Mouse (Mus musculus) T-helper 2 cell (primary cell): Measurements from ENCODE around the gene Lbx2.

Experiments
- in situ Hi-C: fragments of 300-600 bp; cut with MboI, MseI; formaldehyde crosslinking; loops from one replicate; pipeline ENCODE4 v1.15.1; 2025; ENCODE audit warnings: high pct_unique_total_duplicates

The Lbx2 gene

DNA sequence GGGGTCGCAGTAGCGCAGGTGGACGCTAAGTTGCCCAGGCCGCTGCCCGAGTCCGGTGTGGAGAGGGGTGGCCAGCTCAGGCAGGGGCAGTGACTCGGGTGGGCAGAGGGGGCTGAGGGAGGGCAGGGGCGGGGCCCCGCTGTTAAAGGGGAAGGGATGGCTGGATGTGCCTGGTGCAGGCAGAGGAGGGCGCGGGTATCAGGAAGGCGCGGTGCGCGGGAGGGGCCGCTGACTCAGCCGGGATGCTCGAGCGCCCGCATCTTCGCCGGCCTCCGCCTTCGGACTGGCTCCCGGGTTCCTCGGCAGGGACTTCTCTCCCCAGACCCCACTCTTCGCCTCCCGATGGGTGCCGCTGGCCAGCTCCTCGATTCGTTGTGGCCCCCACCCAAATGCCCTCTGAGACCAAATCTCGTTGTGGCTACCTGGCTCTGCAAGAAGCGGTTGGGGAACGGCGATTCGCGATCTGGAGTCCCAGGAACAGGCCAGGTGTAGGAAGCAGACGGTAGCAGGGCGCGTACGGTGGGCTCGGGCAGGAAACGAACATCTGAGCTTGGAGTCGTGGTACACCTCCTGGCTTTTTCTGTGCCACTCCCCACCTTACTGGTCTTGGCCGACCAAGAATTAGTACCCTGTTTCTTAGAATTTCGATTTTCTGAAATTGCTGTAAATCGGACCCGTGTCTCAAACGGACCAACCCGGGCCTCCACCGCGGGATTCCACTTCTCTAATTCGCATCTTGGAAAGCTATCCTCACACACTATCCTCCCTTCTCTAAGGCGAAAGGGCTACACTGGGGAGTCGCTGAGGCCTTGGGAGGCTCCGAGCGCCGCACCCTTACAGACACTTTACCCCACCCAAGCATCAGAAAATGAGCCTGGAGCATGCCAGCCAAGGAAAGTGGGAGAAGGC, 15.6 kb upstream of the Lbx2 start:
- in situ Hi-C loops, result no loop called here

DNA sequence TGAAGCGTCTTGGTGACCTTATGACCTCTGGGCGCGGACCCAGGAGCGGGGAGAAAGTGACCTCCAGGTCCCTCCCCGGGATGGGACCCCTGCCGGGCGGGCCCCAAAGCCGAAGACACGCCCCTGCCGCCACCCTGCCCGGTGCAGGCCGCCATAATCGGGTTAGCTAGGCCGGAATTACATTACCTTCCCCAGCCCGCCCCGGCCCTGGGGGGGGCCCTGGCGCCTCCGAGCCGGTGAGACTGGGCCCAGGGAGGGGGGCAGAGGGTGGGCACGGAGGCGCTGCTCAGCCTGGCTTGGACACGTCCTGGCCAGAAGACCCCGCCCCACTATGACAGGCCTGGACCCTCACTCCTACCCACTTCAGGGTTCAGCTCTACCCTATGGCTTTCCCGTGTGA, 14.9 kb upstream of the Lbx2 start:
- in situ Hi-C loops, result no loop called here

DNA sequence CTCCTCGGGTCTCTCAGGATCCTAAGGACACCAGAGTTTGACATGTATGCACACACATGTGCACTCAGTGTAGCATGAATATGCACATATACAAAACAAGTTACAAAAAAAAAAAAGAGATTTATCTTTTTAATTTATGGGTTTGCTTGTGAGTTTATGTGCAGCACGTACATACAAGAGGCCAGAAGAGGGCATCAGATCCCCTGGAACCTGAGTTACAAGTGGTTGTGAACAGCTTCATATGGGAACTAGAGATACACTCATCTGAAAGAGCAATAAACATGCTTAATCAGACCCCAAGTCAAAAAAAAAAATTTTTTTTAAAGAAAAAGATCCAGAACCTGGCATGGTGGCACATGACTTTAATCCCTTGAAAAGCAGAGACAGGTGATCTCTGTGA, 11.2 kb upstream of the Lbx2 start:
- in situ Hi-C loops, result loop anchor here (5.0 kb wide), 1 partner anchor 42 kb away; the partner anchor contains the start of gene Mogs

DNA sequence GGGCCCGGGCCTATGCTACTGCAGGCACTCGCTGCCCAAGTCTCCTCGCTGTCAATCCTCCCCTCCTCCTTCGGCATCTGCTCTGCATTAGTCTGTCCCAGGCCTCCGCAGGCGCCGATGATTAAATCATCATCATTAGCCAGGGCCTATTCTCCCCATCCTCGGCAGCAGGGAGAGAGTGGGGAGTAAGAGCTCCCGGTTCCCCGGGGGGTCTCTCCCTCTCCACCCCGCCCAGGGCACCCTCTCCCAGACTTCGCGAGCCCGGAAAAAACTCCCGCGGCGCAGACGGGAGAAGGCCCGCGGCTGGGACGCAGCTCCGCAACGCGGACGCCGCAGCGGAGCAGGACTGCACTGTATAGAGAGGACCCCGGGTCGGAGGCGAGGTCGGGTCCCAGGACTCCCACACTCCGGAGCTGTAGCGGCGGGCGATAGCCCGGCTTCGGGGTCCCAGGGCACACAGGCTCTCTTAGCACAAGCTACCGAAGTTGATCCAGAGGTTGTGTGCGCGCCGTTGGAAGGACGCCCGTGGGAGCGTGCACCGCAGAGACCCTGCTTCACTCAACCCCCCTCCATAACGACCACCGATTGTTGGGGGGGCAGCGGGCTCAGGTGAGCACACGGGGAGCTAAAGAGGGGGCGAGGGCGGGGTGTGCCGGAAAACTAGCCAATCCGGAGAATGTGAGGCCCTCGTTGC, 8.4 kb upstream of the Lbx2 start, which contains the start of gene Pcgf1:
TSS of gene Pcgf1 (plus strand) at position 240 of the 694 bp plus-strand sequence.
- in situ Hi-C loops, result loop anchor here (5.0 kb wide), 1 partner anchor 40 kb away; the partner anchor contains the start of gene Mogs

DNA sequence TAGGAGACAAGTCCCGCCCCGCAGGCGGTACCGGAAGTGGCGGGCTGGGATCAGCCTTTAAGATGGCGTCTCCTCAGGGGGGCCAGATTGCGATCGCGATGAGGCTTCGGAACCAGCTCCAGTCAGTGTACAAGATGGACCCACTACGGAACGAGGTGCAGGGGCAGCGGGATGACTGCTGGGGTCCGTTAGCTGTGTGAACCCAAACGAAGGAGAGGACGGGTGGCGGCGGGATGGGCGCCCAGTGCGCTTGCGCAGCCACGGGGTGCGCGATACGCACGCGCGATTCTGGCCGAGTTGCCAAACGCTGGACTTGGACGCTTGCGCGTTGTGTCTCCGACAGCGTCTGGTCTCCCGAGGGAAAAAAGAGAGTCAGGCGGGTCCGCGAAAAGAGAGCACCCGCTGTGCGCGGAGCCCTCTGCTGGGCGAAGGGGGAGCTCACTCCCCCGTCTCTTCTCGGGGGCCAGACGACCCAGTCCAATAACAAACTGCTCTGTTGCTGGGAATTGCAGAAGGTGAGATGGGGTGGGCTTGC, 7.8 kb upstream of the Lbx2 start:
- in situ Hi-C loops, result loop anchor here (5.0 kb wide), 1 partner anchor 39 kb away; the partner anchor contains the start of gene Mogs

DNA sequence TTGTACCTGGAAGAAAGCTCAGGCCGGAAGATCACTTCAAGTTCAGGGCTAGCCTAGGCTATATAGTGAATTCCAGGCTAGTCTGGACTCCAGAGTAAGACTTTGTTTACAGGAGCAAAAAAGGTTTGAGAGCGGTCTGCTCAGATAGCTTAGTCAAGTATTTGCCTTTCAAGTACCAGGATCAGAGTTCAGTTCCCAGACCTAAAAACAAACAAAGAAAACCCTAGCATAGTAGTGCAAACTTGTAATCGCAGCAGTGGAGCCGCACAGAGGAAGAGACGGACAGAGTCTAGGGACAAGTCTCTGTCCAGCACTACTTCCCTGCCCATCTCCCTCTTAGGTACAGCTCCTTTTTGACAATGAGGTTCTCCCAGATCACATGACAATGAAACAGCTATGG, 6.0 kb upstream of the Lbx2 start:
- in situ Hi-C loops, result no loop called here

DNA sequence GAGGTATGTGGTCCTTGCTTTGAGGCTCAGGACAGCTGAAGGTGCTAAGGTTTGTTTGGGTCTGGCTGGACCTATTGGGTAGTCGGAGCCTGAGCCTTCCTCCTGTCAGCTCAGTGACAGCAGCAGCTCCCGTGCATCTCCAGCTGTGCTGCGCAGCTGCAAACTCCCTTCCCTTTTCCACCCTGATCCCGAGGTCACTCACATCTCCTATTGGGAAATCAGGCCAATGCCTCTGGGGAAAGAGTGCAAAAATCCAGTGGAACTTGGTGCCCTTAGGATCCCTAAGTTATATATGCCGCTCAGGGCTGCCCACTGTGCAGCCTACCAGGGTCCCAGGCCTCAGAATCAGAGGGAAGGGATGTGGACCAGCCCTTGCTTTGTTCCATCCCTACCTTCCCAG, 2.7 kb upstream of the Lbx2 start:
- in situ Hi-C loops, result no loop called here

DNA sequence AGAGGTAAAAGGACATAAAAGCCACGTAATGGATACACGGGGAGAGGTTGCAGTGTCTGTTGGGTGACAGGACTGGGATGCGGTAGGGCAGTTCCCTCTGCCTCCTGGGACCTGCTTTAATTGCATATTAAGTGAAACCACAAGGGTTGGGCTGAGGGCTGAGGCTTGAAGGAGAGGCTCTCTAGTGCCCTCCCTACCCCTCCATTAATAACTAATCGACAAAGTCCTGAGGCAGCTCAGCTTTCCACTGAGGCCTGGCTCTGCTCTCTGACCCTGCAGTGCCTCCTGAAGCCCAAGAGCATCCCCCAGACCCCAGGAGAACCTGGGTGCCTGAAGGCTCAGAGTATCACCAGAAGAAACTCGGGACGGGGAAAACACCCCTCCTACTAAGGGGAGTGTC, 1.7 kb upstream of the Lbx2 start:
- in situ Hi-C loops, result no loop called here

DNA sequence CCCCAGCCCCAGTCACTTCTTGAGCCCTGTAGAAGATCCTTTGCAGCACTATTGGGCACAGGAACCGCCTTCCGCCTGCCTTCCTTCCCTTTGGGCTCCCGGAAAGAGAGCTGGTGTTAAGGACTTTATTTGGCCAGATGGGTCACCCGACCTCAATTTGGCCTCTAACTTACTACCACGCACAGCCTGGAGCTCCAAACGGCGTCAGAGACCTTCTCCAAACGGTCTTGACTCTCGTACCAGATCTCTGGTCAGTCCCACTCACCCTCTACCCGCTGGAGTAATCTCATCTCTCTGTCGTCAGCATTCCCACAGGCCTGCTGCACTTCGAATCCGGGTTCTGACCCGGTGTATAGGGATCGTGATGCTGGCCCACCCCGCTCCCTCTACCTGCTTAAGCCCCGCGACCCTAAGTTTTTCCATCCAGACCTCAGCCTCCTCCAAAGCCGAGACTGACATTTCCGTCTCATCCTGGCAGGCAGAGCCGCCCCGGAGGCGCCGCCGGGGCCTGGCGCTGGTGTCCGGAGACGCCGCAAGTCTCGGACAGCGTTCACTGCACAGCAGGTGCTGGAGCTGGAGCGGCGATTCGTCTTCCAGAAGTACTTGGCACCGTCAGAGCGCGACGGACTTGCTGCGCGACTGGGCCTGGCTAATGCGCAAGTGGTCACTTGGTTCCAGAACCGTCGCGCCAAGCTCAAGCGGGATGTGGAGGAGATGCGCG, 1.2 kb downstream of the Lbx2 start:
- in situ Hi-C loops, result no loop called here

DNA sequence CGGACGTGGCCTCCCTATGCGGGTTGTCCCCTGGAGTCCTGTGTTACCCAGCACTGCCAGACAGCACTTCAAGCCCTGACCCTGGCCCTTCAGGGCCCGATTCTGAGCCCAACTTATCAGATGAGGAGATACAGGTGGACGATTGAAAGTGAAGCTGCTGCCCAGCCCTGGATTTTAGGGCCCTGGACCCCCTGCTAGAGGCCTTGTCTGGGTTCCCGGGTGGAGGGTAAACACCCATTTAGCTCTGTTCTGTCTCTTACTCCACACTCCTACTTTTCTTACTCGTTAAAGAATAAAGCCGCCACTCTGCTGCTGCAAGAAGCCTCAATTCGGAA, 1.7 kb downstream of the Lbx2 start:
- in situ Hi-C loops, result no loop called here

DNA sequence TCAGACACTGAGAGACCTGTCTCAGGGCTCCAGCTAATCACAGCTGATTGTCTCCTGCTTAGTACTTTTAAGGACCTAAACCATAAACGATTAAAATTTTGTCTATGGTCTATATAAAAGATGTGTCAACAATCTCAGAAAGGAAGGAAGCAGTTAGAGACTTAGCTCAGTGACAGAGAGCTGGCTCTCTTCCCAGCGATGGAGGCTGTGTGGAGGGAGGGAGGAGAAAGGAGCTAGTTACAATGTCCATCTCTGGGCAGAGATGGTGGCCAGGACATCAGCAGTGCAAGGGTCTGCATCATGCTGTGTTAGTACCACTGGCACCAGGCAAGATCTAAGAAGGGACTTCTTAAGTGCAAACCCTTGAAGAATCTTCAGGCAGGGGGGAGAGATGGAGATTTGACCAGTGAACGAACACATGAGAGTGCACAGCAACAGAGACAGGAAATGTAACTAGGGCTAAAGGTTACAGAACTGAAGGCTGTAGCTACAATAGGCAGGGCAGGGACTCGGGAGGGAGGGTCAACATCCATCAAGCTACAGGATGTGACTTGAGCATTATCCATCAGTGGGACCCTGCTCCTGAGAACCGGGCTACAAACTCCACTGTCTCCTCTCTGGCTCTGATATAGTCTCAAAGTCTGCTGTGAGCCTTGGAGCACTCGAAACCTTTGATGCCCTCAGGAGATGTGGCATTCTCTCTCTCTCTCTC, 6.4 kb downstream of the Lbx2 start:
- in situ Hi-C loops, result no loop called here

DNA sequence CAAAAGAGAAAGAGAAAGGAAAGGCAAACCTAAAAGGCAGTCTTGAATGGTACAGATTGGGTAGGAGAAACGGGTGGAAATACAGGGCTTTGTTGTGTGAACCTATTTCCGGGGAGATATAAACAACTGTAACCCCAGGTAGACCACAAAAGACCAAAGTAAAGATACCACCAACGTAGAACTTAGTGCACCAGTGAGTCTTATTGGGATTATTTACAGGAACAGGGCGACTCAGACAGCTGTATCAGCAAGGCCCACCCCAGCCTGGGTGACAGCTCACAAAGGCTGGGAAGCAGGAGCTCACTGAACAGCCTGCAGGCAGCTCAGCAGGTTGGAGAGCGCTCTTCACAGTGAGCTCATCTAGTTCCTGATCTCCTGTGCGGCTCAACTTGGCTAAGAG, 9.8 kb downstream of the Lbx2 start:
- in situ Hi-C loops, result no loop called here

DNA sequence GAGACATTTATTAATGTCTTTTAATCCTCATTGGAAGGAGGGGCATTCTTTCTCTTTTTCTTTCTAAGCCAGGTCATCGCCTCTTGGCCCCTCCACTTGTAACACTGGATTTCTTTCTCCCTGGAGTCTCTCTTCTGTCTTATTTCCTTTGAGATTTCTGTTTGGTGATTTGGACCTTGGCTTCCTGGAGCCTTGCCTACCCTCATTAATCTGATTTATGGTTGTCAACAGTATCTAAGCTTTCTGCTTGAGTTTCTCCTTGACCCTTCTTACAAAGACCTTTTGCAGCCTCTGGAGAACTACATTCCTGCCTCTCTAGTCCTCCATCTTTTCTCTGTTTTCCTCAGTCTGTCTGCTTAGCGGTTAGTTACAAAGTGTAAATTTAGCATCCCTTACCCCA, 12.2 kb downstream of the Lbx2 start:
- in situ Hi-C loops, result no loop called here

DNA sequence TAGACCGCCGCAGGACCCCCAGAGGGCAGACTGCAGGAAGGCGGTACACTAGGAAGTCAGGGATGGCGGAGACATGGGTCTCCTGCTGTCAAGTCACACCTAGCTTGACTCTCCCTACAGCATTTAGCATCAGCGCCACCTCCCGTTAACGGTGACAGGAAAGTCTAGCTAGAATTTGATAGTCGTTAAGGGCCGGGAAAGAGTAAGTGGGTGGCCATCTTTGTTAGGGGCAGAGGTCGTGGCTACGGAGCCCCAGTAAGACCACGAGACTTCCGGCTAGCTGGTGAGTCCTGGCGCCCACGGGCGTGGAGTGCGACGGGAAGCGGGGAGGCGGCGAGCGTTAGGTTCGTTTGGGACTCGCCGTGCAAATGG, 15.1 kb downstream of the Lbx2 start, which contains the start of the genes Ccdc142 and Gm42688:
TSS of gene Ccdc142 (plus strand) at position 286 of the 372 bp plus-strand sequence.
TSS of gene Gm42688 (plus strand) at position 302 of the 372 bp plus-strand sequence.
- in situ Hi-C loops, result loop anchor here (5.0 kb wide), 1 partner anchor 56 kb away; the partner anchor contains the start of genes 1700003E16Rik and Wdr54

DNA sequence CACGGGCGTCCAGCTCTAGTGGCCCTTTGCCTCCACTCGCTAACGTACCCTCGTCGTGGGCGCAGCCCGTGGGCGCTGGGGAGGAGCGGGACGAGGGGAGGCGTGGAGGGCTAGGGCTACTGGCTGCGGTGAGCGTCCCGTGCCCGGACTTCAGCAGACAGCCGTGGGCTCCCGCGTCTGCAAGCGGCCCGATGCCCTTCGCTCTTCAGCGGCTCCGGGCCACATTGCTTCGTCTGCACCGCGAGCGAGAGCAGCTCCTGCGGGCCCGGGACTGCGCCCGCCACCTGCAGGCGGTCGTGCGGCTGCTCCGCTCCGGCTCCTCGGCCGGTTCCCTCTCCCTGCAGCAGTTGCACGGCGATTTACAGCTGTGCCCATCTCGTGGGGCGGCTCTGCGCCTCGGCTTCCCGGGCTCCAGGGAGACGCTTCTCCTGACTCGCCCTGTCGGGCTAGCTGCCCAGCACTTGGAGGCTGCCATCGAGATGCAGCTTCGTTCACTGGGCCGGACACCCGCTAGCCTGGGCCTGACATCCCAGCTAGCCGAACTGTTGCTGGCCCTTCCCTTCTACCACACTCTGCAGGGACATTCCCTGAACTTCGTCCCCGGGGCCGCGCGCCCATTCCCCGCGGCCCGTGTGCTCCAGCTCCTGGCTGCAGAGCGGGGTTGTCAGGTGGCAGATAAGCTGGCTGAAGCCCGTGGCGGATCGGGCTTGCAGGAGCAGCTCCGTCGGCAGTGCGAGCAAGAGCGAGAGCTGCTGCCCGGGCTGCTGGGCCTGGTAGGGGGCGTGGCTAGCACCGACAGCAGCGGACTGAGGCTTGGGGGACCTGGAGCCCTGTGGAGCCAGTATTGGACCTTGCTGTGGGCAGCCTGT, 15.8 kb downstream of the Lbx2 start:
- in situ Hi-C loops, result loop anchor here (5.0 kb wide), 1 partner anchor 55 kb away; the partner anchor contains the start of genes 1700003E16Rik and Wdr54

DNA sequence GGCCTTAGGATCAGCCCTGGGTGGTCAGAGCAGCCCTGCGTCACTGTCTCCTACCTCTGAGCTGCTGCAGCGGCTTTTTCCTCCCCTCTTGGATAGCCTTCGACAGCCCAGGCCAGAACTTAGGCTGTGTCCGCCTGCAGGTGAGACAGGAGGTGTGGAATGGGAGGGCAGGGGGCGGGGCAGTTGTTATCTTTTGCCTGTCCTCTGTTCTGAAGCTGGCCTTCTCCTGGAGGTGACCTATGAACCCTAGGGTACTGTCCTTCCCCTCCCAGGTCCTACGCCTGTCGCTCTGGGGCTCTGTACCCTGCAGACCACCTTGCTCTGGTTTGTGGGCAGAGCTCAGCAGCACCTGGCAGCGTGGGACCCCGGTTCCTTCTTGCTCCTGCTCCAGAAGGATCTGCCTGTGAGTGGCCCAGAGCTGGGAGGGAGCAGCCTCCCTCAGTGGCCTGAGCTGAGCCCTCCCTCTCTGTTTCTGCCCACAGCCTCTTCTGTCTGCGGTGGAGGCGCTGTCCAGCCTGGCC, 17.0 kb downstream of the Lbx2 start:
- in situ Hi-C loops, result loop anchor here (5.0 kb wide), 1 partner anchor 54 kb away; the partner anchor contains the start of genes 1700003E16Rik and Wdr54

DNA sequence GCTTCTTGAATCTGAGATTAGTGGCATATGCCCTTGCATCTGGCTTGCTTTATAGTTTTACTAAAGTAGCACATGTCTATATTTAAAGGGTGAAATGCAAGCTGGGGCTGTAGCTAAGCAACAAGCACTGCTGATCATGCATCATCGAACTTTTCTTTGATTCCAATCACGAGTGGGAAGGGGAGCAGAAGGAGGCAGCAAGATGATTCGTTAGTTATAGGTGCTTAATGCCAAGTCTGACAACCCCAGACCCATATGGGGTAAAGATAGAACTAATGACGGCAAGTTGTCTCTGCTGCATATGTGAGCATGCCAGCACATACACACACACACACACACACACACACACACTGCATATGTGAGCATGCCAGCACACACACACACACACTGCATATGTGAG, 18.0 kb downstream of the Lbx2 start:
- in situ Hi-C loops, result loop anchor here (5.0 kb wide), 1 partner anchor 53 kb away; the partner anchor contains the start of genes 1700003E16Rik and Wdr54

DNA sequence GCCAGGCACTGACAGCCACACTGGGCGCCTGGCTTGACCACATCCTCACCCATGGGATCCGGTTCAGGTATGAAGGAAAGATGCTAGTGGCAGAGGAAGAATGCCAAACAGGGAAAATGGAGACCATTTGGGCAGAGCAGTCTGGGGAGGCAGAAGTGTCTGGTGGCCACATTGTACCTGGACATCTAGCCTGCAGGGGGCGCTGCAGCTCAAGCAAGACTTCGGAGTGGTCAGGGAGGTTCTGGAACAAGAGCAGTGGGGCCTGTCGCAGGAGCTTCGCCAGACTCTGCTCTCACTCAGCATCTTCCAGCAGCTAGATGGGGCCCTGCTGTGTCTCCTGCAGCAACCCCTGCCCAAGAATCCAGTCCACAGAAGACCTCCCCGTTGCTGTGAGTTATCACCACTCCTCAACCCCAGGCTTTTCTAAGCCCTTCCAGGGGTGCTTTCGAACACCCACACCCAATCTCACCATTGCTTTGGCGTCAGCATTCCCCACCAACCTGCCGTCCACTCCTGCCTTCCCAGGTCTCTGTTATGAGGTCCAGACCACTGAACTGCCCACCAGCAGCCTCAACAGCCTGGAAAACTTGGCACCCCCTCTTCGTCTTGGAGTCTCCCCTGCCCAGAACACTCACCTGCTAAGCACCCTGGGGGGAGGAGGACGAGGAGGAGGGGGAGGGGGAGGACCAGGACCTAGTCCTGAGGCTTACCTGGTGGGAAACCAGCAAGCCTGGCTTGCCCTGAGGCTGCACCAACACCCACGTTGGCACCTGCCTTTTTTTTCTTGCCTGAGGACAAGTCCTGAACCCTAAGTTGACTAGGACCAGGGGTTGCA, 21.6 kb downstream of the Lbx2 start:
- in situ Hi-C loops, result no loop called here
